Mouse (Mus musculus): ENCODE data around the gene Prr14. TPM values are rescaled to one million over a fixed set of nuclear protein-coding genes. Genes with fewer than 3 reads are reported as not detected.

Gene Prr14
- polyA plus RNA-seq, 1 experiment: 76.5 TPM

- WGBS: 20% methylated on average over 7 of the region's 7 CpGs
Observed at GRCm38 (mm10) chr7:127472060-127472459, 12.6 kb downstream of the Prr14 start.

GRCm38 (mm10) chr7:127473705-127474104 lies 14.3 kb downstream of the Prr14 start:
- 95% methylated on average over 5 of the region's 5 CpGs for WGBS
- Histone ChIP-seq H3K27me3 (ENCODE audit: control insufficient read depth, insufficient read depth, low read length) (no peaks in the 10 kb centered on the region), H3K27ac (ENCODE audit: insufficient read depth, low read length) (no peak overlapping the region), H3K4me3 (ENCODE audit: extremely low read depth, insufficient read depth, insufficient read length) (no peak overlapping the region), H3K36me3 (ENCODE audit: control insufficient read depth, insufficient read depth, low read length) (peaks cover 29% of the 10 kb centered on the region), H3K4me1 (ENCODE audit: control insufficient read depth, insufficient read depth, insufficient read length) (peaks cover 7% of the 10 kb centered on the region; the same call in 1 of the 2 replicates)
- TF ChIP-seq POLR2A (IDR thresholded peaks at IDR 0.05; ENCODE audit: low read depth, low read length) (no peak), CTCF (IDR thresholded peaks at IDR 0.05; ENCODE audit: extremely low read depth, insufficient read depth, insufficient read length, insufficient replicate concordance) (no peak)
- DNase-seq (ENCODE audit: low read depth in 1 of 2, low spot score in 2 of 2): no peak

More at GRCm38 (mm10) chr7:127472060-127472459, 12.6 kb downstream of the Prr14 start:
- Histone ChIP-seq H3K36me3 (ENCODE audit: control insufficient read depth, insufficient read depth, low read length) (peaks cover 31% of the 10 kb centered on the region), H3K27me3 (ENCODE audit: control insufficient read depth, insufficient read depth, low read length) (no peaks in the 10 kb centered on the region), H3K27ac (ENCODE audit: insufficient read depth, low read length) (peak overlapping the region; percentile 90), H3K4me1 (ENCODE audit: control insufficient read depth, insufficient read depth, insufficient read length) (peaks cover 7% of the 10 kb centered on the region; the same call in 1 of the 2 replicates), H3K4me3 (ENCODE audit: extremely low read depth, insufficient read depth, insufficient read length) (peak overlapping the region; percentile 88)
- no peak for TF ChIP-seq POLR2A (IDR thresholded peaks at IDR 0.05; ENCODE audit: low read depth, low read length)
- TF ChIP-seq CTCF (IDR thresholded peaks at IDR 0.05; ENCODE audit: extremely low read depth, insufficient read depth, insufficient read length, insufficient replicate concordance): no peak
- DNase-seq (ENCODE audit: low read depth in 1 of 2, low spot score in 2 of 2): no peak

GRCm38 (mm10) chr7:127474378-127475070 lies 15.1 kb downstream of the Prr14 start:
- H3K4me1 ChIP-seq (ENCODE audit: control insufficient read depth, insufficient read depth, insufficient read length): peaks cover 7% of the 10 kb centered on the region; the same call in 1 of the 2 replicates
- WGBS: 91% methylated on average over 6 of the region's 6 CpGs
- H3K36me3 ChIP-seq (ENCODE audit: control insufficient read depth, insufficient read depth, low read length): peaks cover 29% of the 10 kb centered on the region
- DNase-seq (ENCODE audit: low read depth in 1 of 2, low spot score in 2 of 2): no peak
- H3K27me3 ChIP-seq (ENCODE audit: control insufficient read depth, insufficient read depth, low read length): no peaks in the 10 kb centered on the region
- TF ChIP-seq CTCF (IDR thresholded peaks at IDR 0.05; ENCODE audit: extremely low read depth, insufficient read depth, insufficient read length, insufficient replicate concordance) (no peak), POLR2A (IDR thresholded peaks at IDR 0.05; ENCODE audit: low read depth, low read length) (no peak)
- no peak overlapping the region for H3K4me3 ChIP-seq (ENCODE audit: extremely low read depth, insufficient read depth, insufficient read length)
- H3K27ac ChIP-seq (ENCODE audit: insufficient read depth, low read length): no peak overlapping the region

- H3K4me3 ChIP-seq (ENCODE audit: extremely low read depth, insufficient read depth, insufficient read length): no peak overlapping the region
- no peak overlapping the region for H3K27ac ChIP-seq (ENCODE audit: insufficient read depth, low read length)
- peaks cover 4% of the 10 kb centered on the region; the same call in 1 of the 2 replicates for H3K4me1 ChIP-seq (ENCODE audit: control insufficient read depth, insufficient read depth, insufficient read length)
- DNase-seq (ENCODE audit: low read depth in 1 of 2, low spot score in 2 of 2): no peak
- H3K36me3 ChIP-seq (ENCODE audit: control insufficient read depth, insufficient read depth, low read length): peaks cover 29% of the 10 kb centered on the region
- H3K27me3 ChIP-seq (ENCODE audit: control insufficient read depth, insufficient read depth, low read length): no peaks in the 10 kb centered on the region
- TF ChIP-seq CTCF (IDR thresholded peaks at IDR 0.05; ENCODE audit: extremely low read depth, insufficient read depth, insufficient read length, insufficient replicate concordance) (no peak), POLR2A (IDR thresholded peaks at IDR 0.05; ENCODE audit: low read depth, low read length) (no peak)
- WGBS: 94% methylated on average over 11 of the region's 11 CpGs
Observed at GRCm38 (mm10) chr7:127475186-127475740, 15.9 kb downstream of the Prr14 start.

DNA sequence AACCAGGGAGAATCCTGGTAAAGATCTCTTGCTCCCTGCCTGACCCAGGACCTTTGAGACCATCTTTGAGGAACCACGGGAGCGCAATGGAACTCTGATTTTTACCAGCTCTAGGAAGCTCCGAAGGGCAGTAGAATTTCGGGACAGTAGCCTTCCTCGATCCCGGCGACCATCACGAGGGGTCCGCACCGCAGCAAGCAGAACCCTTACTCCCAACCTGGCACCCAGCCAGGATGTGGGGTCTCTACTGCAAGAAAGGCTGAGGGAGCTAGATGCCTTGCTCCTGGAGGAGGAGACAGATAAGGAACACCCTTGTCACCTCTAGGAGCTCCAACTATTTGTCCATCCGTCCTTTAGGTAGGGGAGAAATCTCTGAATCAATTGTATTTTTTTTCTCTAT lies 16.9 kb downstream of the Prr14 start:
- TF ChIP-seq CTCF (IDR thresholded peaks at IDR 0.05; ENCODE audit: extremely low read depth, insufficient read depth, insufficient read length, insufficient replicate concordance) (no peak), POLR2A (IDR thresholded peaks at IDR 0.05; ENCODE audit: low read depth, low read length) (no peak)
- Histone ChIP-seq H3K27me3 (ENCODE audit: control insufficient read depth, insufficient read depth, low read length) (no peaks in the 10 kb centered on the region), H3K4me1 (ENCODE audit: control insufficient read depth, insufficient read depth, insufficient read length) (peaks cover 8% of the 10 kb centered on the region; the same call in 1 of the 2 replicates), H3K4me3 (ENCODE audit: extremely low read depth, insufficient read depth, insufficient read length) (no peak overlapping the region), H3K36me3 (ENCODE audit: control insufficient read depth, insufficient read depth, low read length) (peaks cover 30% of the 10 kb centered on the region), H3K27ac (ENCODE audit: insufficient read depth, low read length) (no peak overlapping the region)
- 96% methylated on average over 11 of the region's 11 CpGs for WGBS
- DNase-seq (ENCODE audit: low read depth in 1 of 2, low spot score in 2 of 2): no peak

DNA sequence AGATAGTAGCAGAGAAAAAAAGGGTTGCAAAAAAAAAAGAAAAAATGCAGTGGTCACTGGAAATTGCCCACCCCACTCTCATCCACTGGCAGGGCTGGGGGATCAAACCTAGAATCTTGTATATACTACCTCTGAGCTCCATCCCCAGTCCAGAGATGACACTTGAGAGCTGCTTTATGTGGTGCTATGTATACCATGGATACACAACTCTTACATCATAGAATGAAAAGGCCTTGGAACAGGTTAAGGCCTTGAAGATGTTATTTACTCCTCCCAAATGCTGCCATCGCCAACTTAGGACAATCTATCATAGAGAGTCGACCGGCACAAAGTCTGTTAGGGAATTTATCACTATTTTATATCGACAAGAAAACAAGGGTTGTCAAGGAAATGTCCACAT lies 17.4 kb downstream of the Prr14 start:
- no peaks in the 10 kb centered on the region for H3K27me3 ChIP-seq (ENCODE audit: control insufficient read depth, insufficient read depth, low read length)
- H3K4me3 ChIP-seq (ENCODE audit: extremely low read depth, insufficient read depth, insufficient read length): no peak overlapping the region
- no peak for TF ChIP-seq CTCF (IDR thresholded peaks at IDR 0.05; ENCODE audit: extremely low read depth, insufficient read depth, insufficient read length, insufficient replicate concordance)
- TF ChIP-seq POLR2A (IDR thresholded peaks at IDR 0.05; ENCODE audit: low read depth, low read length): no peak
- H3K4me1 ChIP-seq (ENCODE audit: control insufficient read depth, insufficient read depth, insufficient read length): peaks cover 8% of the 10 kb centered on the region; the same call in 1 of the 2 replicates
- WGBS: 74% methylated on average over 4 of the region's 4 CpGs
- no peak for DNase-seq (ENCODE audit: low read depth in 1 of 2, low spot score in 2 of 2)
- no peak overlapping the region for H3K27ac ChIP-seq (ENCODE audit: insufficient read depth, low read length)
- peaks cover 32% of the 10 kb centered on the region for H3K36me3 ChIP-seq (ENCODE audit: control insufficient read depth, insufficient read depth, low read length)
